Mouse (Mus musculus): ENCODE results near the gene Ier5l.

DNA sequence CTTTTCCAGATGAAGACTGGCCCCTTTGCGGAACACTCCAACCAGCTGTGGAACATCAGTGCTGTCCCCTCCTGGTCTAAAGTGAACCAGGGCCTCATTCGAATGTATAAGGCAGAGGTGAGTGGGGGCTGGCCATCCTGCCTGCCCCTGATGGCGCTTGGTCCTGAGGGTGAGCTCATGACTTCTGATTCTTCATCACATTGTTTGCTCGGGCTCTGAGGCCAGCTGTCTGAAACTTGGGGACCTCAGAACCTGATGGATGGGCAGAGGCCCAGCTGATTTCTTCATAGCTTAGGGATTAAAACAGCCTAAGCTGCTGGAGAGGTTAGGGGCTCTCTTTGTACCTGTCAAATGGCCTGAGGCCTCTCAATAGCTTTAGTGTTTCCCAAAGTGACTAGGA lies 30.7 kb downstream of the Ier5l start:
- TF ChIP-seq GATA1 (IDR thresholded peaks at IDR 0.05; ENCODE audit: borderline replicate concordance, low read length) (no peak), FLI1 (IDR thresholded peaks at IDR 0.05; ENCODE audit: low read length) (no peak)
